Mouse (Mus musculus): ENCODE data around the gene Gemin8.

GRCm38 (mm10) chrX:166177929-166178328 is 7.7 kb downstream of the Gemin8 start:
- TF ChIP-seq CTCF (IDR thresholded peaks at IDR 0.05; ENCODE audit: borderline replicate concordance, insufficient read depth, low read depth, low read length): no peak
- TF ChIP-seq POLR2A (IDR thresholded peaks at IDR 0.05; ENCODE audit: borderline replicate concordance, insufficient read depth, low read length): no peak

All from cerebellum, adult 2 months (tissue).